Mouse (Mus musculus): Measurements from ENCODE around the gene Retsat.
A peak's percentile ranks its signal among the peaks of the same experiment; 100 is the strongest.

The Retsat gene

DNA sequence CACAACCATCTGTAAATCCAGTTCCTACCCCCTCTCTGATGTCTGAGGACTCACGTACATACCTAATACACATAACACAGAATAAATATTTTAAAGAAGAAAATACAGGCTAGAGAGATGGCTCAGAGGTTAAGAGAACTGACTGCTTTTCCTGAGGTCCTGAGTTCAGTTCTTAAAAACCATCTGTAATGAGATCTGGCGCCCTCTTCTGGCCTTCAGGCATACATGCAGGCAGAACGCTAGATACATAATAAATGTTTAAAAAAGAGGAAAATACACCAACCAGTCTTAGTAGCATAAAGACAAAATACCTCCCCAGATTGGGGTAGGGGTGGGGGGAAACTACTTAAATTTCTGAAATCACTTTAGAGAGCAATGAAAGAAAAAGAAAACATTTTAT, 59.7 kb downstream of the Retsat start:
- DNase-seq (ENCODE audit: inconsistent age in 2 of 2, low spot score in 1 of 2) = peak in 1 of 2 experiments; percentile 72

Data from adrenal gland, adult (tissue).